Mouse (Mus musculus): ENCODE data around the gene Syt16.

Syt16 gene

DNA sequence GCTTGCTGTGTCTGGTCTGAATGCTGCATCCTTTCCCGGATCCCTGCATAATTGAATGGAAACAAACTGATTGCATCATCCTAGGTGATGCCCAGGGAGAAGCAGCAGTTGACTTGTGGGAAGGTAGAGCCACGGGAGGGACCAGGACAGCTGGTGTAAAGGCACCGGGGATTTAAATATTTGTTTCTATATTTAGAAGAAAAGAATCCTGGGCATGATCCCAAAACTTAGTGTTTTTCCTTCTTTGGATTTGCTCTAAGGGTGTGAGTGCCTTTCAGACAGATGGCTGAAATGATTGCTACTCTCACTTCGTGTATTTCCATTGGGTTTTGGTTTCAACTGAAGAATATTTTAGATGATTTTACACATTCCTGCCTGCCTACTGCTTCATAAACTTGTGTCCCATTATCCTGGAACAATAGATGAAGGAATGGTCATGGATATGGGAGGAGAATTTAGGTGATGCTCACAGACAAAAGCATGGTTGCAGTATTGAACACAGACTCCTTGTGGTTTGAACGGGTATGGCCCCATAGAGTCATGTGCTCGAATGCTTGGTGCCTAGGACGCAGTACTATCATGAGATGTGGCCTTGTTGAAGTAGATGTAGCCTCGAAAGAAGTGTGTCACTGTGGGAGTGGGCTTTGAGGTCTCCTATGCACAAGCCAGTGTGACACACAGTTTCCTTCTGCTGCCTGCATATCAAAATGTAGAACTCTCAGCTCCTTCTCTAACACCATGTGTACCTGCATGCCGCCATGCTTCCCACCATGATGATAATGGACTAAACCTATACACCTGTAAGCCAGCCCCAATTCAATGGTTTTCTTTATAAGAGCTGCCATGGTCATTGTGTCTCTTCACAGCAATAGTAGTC, 306.2 kb downstream of the Syt16 start:
- intact Hi-C loops (cut with DNase I): no loop called here

DNA sequence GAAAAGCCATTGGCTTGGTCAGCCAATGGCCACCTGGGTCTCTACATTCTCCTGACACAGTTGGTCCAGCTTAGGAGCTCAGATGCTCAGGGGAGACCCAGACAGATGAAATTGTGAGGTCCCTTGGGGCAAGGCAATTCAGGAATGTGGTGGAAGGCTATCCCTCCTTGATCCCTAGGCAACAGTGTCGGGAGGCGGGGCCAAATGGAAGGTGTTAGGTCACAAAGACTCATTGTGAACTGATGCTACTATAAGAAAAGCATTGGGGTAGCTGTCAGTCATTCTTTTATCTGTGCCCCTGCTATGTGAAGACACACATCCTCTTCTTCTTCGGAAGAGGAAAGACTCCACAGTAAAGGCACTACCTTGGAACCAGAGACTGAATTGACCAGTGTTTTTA, 315.1 kb downstream of the Syt16 start:
- intact Hi-C loops (cut with DNase I): no loop called here

DNA sequence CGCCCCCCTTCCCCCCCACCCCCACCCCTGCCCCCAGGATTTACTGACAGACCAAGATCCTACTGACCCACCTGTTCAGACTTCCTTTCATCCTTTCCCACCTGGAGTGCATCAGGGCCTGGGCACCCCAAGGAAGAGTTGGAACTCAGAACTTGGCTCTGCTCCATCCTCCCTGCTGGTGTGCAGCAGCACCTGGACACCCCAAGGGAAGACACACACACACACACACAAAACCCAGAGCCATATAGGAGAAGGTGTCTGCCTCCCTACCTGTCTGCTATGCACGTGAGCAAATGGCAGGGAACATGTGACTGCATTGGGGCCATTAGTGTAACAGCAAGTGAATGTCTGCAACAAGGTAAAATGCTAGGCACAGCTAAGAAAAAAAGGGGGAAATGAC, 317.8 kb downstream of the Syt16 start:
- intact Hi-C loops (cut with DNase I): no loop called here

DNA sequence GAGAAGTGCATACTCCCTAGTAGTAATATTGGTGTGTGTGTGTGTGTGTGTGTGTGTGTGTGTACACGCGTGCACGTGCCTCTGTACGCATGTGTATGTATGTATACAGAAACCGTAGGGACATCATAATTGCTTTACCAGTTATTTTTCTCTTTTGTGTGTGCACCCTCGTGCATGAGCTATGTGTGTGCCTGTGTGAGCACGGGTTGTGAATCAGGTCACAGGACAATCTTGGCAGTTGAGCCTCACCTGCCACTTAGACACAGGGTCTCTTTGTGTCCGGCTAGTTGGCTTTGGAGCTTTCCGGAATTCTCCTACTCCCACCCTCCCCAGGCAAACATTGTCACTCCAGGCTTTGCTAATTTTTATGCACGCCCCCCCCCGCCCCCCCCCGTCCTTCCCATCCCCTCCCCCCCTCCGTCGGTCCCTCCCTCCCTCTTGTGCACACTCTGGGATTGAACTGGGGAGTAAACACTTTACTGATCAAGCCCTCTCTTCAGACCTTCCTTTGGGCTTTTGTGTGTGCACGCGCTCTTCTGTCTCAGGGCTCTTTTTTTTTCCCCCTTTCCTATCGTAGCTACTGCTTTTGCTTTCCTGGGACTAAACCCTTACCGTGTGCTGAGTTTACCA, 319.0 kb downstream of the Syt16 start, which contains the start of gene Gm11042:
Gene Gm11042 (minus strand): TSS at position 51 of the 630 bp plus-strand sequence.
- intact Hi-C loops (cut with DNase I): no loop called here

DNA sequence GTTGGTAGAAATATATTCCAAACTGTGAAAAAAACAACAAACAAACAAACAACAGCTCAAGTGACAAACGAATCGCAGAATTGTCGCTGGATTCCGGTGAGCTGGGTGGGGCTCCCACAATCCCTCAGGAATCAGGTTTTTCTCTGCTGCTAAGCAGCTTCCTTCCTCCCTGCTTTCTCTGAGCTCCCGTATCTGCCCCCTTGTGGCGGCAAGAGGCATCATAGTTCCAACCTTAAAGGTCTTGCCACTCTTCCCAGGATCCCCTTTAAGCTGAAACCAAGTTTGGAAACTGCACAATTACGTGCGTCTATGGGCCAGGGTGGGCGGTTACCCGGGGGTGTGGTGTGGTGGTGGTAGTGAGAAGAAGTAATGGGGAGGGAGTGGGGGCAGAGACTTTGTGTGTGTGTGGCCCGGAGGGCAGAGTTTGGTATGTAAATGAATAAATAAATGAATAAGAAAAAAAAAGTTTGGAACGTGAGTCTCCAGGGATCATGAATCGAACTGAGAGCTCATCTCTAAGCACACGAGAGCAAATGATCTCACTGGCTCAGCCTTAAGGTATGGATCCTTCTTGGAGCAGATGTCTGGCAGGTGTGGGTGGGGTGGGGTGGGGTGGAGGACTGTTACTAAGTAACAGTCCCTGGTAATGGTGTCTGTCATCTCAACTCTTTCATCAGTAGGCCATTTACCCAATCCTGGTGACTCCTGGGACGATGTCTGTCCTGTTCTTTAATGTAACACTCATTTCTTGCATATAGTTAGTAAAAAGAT, 319.7 kb downstream of the Syt16 start:
- intact Hi-C loops (cut with DNase I): no loop called here

DNA sequence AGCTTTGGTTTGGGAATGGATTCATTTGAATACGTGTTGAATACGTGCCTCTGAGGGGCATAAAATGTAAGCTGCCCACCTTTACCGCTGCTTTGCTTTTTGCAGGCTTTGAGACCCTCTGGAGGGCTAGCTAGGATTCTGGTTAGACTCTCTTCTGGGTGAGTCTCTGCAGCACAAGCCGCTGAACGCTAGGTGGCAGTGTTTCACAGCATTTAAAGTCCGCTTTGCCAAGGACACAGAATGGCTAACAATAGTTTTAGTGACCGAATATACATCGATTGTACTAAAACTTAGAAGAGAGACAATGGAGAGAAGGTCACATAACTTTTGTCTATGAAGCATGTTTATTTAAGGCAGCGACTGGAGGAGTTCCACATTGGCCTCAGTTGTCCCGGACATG, 322.9 kb downstream of the Syt16 start:
- intact Hi-C loops (cut with DNase I): no loop called here

DNA sequence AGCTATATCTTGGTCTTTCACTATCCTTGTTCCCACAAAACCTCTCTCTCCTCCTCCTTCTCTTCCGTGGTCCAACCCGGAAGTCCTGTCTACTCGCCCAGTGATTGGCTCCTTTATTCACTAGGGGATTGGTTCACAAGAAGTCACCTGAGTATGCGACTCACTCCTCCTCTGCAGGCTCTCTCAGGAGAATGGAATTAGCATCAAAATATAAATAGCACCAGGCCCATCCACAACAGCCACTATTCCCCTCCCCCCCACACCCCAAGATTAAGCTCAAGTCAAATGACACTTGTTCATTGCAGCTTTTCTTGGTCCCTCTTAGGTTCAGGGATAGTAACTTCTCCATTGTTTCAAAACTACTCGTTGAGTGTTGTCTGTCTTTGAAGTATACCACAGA, 324.5 kb downstream of the Syt16 start:
- intact Hi-C loops (cut with DNase I): no loop called here

All from adrenal gland (tissue).